8 mouse cellular contexts compared by ENCODE assay signal in the genomic region with DNA sequence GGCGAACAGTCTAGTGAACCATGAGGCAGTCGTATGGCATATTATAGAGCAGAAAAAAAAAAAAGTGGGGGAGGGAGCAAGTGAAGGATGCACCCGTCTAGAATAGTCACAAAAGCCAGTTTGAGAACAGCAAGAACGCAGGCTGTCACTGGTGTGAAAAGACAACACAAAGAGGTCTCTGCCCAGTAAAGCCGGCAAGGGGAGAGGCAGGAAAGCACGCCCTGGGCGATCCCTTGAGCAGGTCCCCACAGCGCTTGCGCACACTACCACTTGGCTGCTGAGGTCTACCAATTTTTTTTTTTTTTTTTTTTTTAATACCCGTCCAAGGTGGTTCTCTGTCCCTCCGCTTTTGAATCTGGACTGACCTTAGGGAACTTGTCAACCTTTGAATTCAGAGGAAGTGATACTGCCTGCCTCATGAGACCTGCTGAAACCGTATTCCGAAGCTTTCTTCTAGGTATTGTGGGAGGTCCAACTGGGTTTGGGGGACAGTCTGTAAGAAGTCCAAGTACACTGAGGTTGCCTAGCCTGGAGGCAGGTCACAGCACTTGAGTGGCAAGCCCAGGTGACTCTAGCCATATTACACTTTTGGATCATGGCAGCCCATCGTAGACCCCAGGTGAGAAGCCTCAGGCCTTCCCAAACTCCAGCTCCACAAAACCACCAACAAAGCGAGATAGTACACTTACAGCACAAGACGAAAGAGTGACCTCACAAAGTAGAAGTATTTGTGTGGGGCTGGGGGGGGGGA.
DNase-seq lines count a peak whose midpoint lies in the region; ATAC-seq and TF ChIP-seq lines count a peak whose summit lies in the region.

No protein-coding gene starts in this region.

- H3K4me1 ChIP-seq in testis, adult 2 months (ENCODE audit: control insufficient read depth, insufficient read depth, low read length), result peaks cover 15% of the 10 kb centered on the region
- no peaks in the 10 kb centered on the region for H3K4me1 ChIP-seq in liver, embryonic 11.5 days (replicated peaks; ENCODE audit: control insufficient read depth, insufficient read depth, low read length)
- peaks cover 3% of the 10 kb centered on the region; the same call in 1 of the 2 replicates for H3K4me1 ChIP-seq in neural tube, embryonic 11.5 days (ENCODE audit: control insufficient read depth, insufficient read depth, low read length)

- H3K27me3 ChIP-seq in testis, adult 2 months (ENCODE audit: control insufficient read depth, insufficient read depth, low read length), result no peaks in the 10 kb centered on the region
- peaks cover 43% of the 10 kb centered on the region for H3K27me3 ChIP-seq in liver, embryonic 11.5 days (replicated peaks; ENCODE audit: control insufficient read depth, insufficient read depth, low read length)
- peaks cover 3% of the 10 kb centered on the region; the same call in 1 of the 2 replicates for H3K27me3 ChIP-seq in neural tube, embryonic 11.5 days (ENCODE audit: control insufficient read depth, insufficient read depth, low read length)

- 26% methylated on average over 16 of the region's 16 CpGs for WGBS in liver, embryonic 11.5 days
- WGBS in neural tube, embryonic 11.5 days, result 25% methylated on average over 16 of the region's 16 CpGs

- no peak for TF ChIP-seq POLR2A in testis, adult 2 months (IDR thresholded peaks at IDR 0.05; ENCODE audit: control insufficient read depth, low read depth, low read length)

- peak overlapping the region; percentile 69 for H3K4me3 ChIP-seq in testis, adult 2 months (ENCODE audit: control insufficient read depth, low read depth, low read length)
- peak overlapping the region; percentile 37 for H3K4me3 ChIP-seq in liver, embryonic 11.5 days (ENCODE audit: low read depth, low read length)
- peak overlapping the region; percentile 36 for H3K4me3 ChIP-seq in neural tube, embryonic 11.5 days (ENCODE audit: low read depth, low read length)

- intact Hi-C loops in heart, postnatal 36 days (cut with DNase I), result no loop called here
- intact Hi-C loops in left cerebral cortex, postnatal 25 days (cut with DNase I), result loop anchor here (1.0 to 5.0 kb wide), 2 partner anchors 62 to 178 kb away; a partner anchor contains a TSS
- intact Hi-C loops in left cerebral cortex, postnatal 10 days (cut with DNase I), result loop anchor here (5.0 kb wide), 1 partner anchor 63 kb away; a partner anchor contains a TSS

- H3K27ac ChIP-seq in testis, adult 2 months (ENCODE audit: control insufficient read depth, insufficient read depth, low read depth, low read length), result no peak overlapping the region
- no peak overlapping the region for H3K27ac ChIP-seq in liver, embryonic 11.5 days (ENCODE audit: low read depth, low read length)
- 0 out of 2 replicates have a peak overlapping the region, but pooled peaks have one; percentile 23 for H3K27ac ChIP-seq in neural tube, embryonic 11.5 days (ENCODE audit: low read depth, low read length)

- no peak for DNase-seq in testis, postnatal 14 days (ENCODE audit: low spot score)
- DNase-seq in embryo, embryonic 10.5 days (ENCODE audit: low spot score), result peak; percentile 79
- DNase-seq in heart, postnatal 36 days, result peak; percentile 49 to 52
- no peak for DNase-seq in liver, embryonic 11.5 days (ENCODE audit: low spot score)
- DNase-seq in neural tube, embryonic 11.5 days (ENCODE audit: low spot score), result peak; percentile 60
- DNase-seq in left cerebral cortex, postnatal 25 days (ENCODE audit: low spot score in 2 of 2), result no peak
- no peak for DNase-seq in left cerebral cortex, postnatal 10 days (ENCODE audit: extremely low spot score in 1 of 2, low spot score in 2 of 2)

- peak overlapping the region; percentile 36; the same call in 1 of the 2 replicates for H3K9ac ChIP-seq in liver, embryonic 11.5 days (ENCODE audit: low read depth, low read length)
- peak overlapping the region; percentile 83 for H3K9ac ChIP-seq in neural tube, embryonic 11.5 days (ENCODE audit: low read length)

- H3K4me2 ChIP-seq in liver, embryonic 11.5 days, result peak overlapping the region; percentile 74
- H3K4me2 ChIP-seq in neural tube, embryonic 11.5 days (ENCODE audit: low read depth), result peak overlapping the region; percentile 68

- no peaks in the 10 kb centered on the region for H3K36me3 ChIP-seq in testis, adult 2 months (ENCODE audit: control insufficient read depth, insufficient read depth, low read length)
- H3K36me3 ChIP-seq in liver, embryonic 11.5 days (ENCODE audit: control insufficient read depth, insufficient read depth, low read length), result no peaks in the 10 kb centered on the region
- H3K36me3 ChIP-seq in neural tube, embryonic 11.5 days (ENCODE audit: control insufficient read depth, insufficient read depth, low read length), result no peaks in the 10 kb centered on the region

- no peak for TF ChIP-seq CTCF in testis, adult 2 months (IDR thresholded peaks at IDR 0.05; ENCODE audit: control insufficient read depth, insufficient read depth, insufficient replicate concordance, low read depth, low read length)

- H3K9me3 ChIP-seq in liver, embryonic 11.5 days (ENCODE audit: control insufficient read depth, low read length), result no peaks in the 10 kb centered on the region
- H3K9me3 ChIP-seq in neural tube, embryonic 11.5 days (ENCODE audit: control insufficient read depth, low read length), result no peaks in the 10 kb centered on the region

- no peak for ATAC-seq in liver, embryonic 11.5 days (replicated peaks; ENCODE audit: low FRiP score)
- peak; percentile 23; the same call in 1 of the 2 replicates for ATAC-seq in neural tube, embryonic 11.5 days (ENCODE audit: insufficient read depth, low FRiP score, low TSS enrichment)

Comparison
In these comparisons a context has a peak if more than half of its experiments do, and no peak if none do; other contexts are left out.
1. DNase-seq: peak in embryo, embryonic 10.5 days (single experiment), heart, postnatal 36 days (2 of 2) and neural tube, embryonic 11.5 days (single experiment); none in testis, postnatal 14 days (single experiment), liver, embryonic 11.5 days (single experiment), left cerebral cortex, postnatal 25 days (0 of 2) and left cerebral cortex, postnatal 10 days (0 of 2).
2. Peak in every context shown above with its lines, with median percentiles within 50 percentile points of each other: H3K4me3 ChIP-seq.